Mouse (Mus musculus): ENCODE results near the gene Pld3.

Gene Pld3

DNA sequence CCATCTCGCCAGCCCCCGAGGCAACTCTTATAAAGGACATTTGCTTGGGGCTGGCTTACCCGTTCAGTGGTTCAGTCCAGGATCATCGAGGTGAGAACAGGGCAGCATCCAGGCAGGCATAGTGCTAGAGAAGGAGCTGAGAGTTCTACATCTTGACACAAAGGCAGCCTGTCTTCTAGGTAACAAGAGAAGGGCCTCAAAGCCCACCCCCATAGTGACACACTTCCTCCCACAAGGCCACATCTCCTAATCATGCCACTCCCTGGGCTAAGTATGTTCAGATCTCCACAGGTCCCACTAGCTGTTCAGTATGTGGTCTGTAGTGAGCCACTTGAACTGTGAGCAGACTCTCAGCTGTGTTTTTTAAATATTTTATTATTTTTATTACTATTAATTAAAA lies 69.2 kb downstream of the Pld3 start:
- no peak for DNase-seq

All from layer of hippocampus, adult 9-11 months (tissue).